ENCODE assay signal across 8 mouse cellular contexts in the genomic region with DNA sequence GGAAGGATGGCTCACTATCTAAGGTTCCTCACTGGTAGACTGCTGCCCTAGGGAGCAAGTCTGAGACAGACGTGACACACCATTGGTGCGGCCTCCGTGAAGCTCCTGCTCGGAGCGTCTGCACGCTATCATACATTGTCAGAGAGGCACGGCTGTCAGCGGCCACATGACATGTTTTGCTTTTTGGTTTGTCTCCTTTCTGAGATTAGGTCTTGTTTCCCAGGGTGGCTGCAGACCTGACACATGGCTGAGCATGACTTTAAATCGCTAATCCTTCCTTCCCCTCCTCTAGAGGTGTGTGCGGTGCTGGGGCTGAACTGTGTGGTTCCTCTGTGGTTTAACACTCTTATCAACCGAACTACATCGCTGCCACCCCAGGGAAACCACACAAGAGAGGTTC. TPM values are rescaled to one million over a fixed set of nuclear protein-coding genes. Genes with fewer than 3 reads are reported as not detected.
A peak's percentile ranks its signal among the peaks of the same experiment; 100 is the strongest.
DNase-seq lines count a peak whose midpoint lies in the region; ATAC-seq lines count a peak whose summit lies in the region.

No protein-coding gene starts in this region.

- no peak for DNase-seq in heart, adult 8-10 months (ENCODE audit: low spot score)
- DNase-seq in CD4-positive helper T cell, adult 2 months (ENCODE audit: low read depth, low spot score) = peak; percentile 68
- DNase-seq in left cerebral cortex, adult 18-20 months (ENCODE audit: low spot score in 2 of 2) = no peak
- no peak for DNase-seq in yolk sac, embryonic 10.5 days (ENCODE audit: low spot score)

- H3K4me1 ChIP-seq in heart, embryonic 11.5 days (ENCODE audit: control insufficient read depth, insufficient read depth, low read length) = peaks cover 12% of the 10 kb centered on the region
- H3K4me1 ChIP-seq in liver, embryonic 16.5 days (ENCODE audit: control insufficient read depth, low read depth, low read length) = peaks cover 26% of the 10 kb centered on the region

- peaks cover 8% of the 10 kb centered on the region; the same call in 1 of the 2 replicates for H3K36me3 ChIP-seq in heart, embryonic 11.5 days (ENCODE audit: control insufficient read depth, insufficient read depth, low read length)
- no peaks in the 10 kb centered on the region for H3K36me3 ChIP-seq in liver, embryonic 16.5 days (ENCODE audit: control insufficient read depth, insufficient read depth)

- H3K9me3 ChIP-seq in heart, embryonic 11.5 days (replicated peaks; ENCODE audit: control insufficient read depth, low read length) = no peaks in the 10 kb centered on the region
- no peaks in the 10 kb centered on the region for H3K9me3 ChIP-seq in liver, embryonic 16.5 days (replicated peaks; ENCODE audit: control insufficient read depth, low read length)

- H3K9ac ChIP-seq in heart, embryonic 11.5 days (ENCODE audit: low read depth, low read length) = 0 out of 2 replicates have a peak overlapping the region, but pooled peaks have one; percentile 22
- peak overlapping the region; percentile 80 for H3K9ac ChIP-seq in liver, embryonic 16.5 days (ENCODE audit: low read depth, low read length)

- no peaks in the 10 kb centered on the region for H3K27me3 ChIP-seq in heart, embryonic 11.5 days (ENCODE audit: control insufficient read depth, insufficient read depth, low read length)
- H3K27me3 ChIP-seq in liver, embryonic 16.5 days (ENCODE audit: control insufficient read depth, insufficient read depth, low read depth, low read length) = no peaks in the 10 kb centered on the region

- peak overlapping the region; percentile 35; the same call in 1 of the 2 replicates for H3K27ac ChIP-seq in heart, embryonic 11.5 days (ENCODE audit: low read depth, low read length)
- H3K27ac ChIP-seq in liver, embryonic 16.5 days (ENCODE audit: low read length) = peak overlapping the region; percentile 77; the same call in 1 of the 2 replicates

- ATAC-seq in heart, embryonic 11.5 days (replicated peaks; ENCODE audit: insufficient number of reproducible peaks, low FRiP score, low TSS enrichment) = no peak
- 0 out of 2 replicates have a peak, but pooled peaks have one; percentile 28 for ATAC-seq in erythroblast, adult 5-6 weeks (replicated peaks; ENCODE audit: low FRiP score, poor library complexity, severe bottlenecking)
- peak; percentile 60 for ATAC-seq in liver, embryonic 16.5 days (ENCODE audit: low read depth)
- ATAC-seq in inflammation-experienced regulatory T-cells, adult 6 months = no peak

- 25% methylated on average over 12 of the region's 12 CpGs for WGBS in heart, embryonic 11.5 days (ENCODE audit: insufficient replicate concordance)
- WGBS in liver, embryonic 16.5 days (ENCODE audit: insufficient replicate concordance) = 6% methylated on average over 12 of the region's 12 CpGs

- peak overlapping the region; percentile 85 for H3K4me2 ChIP-seq in heart, embryonic 11.5 days
- H3K4me2 ChIP-seq in liver, embryonic 16.5 days (ENCODE audit: low read depth, low read length) = peak overlapping the region; percentile 84

- peak overlapping the region; percentile 95 for H3K4me3 ChIP-seq in heart, embryonic 11.5 days (ENCODE audit: low read depth, low read length)
- peak overlapping the region; percentile 84 for H3K4me3 ChIP-seq in liver, embryonic 16.5 days (ENCODE audit: low read depth, low read length)

RNA-seq across cellular contexts. Expression of gene Zfp839, which starts 1.4 kb away (rescaled TPM):
- polyA plus RNA-seq in heart, embryonic 11.5 days (2014; fragmentation: Nextera tagmentation; extraction: Ambion mirVana) = 3.1 and 3.2 TPM in 2 replicates
- 10 to 100 TPM; 10.5 to 12.1 (median 11.1) TPM for total RNA-seq in heart, adult 8-10 months (2022)
- total RNA-seq in erythroblast, adult 5-6 weeks (2015; ENCODE audit: low replicate concordance) = 0.63 and 3.3 TPM in 2 replicates
- 1.4 and 2.1 TPM in 2 replicates for total RNA-seq in erythroblast, adult 5-6 weeks (2017; ENCODE audit: low replicate concordance)
- 1.4 and 1.5 TPM in 2 replicates for polyA plus RNA-seq in liver, embryonic 16.5 days (2015; fragmentation: Nextera tagmentation; extraction: Ambion mirVana)
- 10 to 100 TPM; 11.7 to 12.8 TPM for total RNA-seq in left cerebral cortex, adult 18-20 months (2021)
- 1 to 10 TPM; 1.7 to 2.4 (median 2.3) TPM for polyA plus RNA-seq in inflammation-experienced regulatory T-cells, adult 6 months (2017; shearing (Covaris generic))

RNA-seq across cellular contexts. Expression of gene Mok, which starts 10.7 kb away (rescaled TPM):
- 3.0 and 3.8 TPM in 2 replicates for polyA plus RNA-seq in heart, embryonic 11.5 days (2014; fragmentation: Nextera tagmentation; extraction: Ambion mirVana)
- total RNA-seq in heart, adult 8-10 months (2022) = under 1 TPM; 0.50 to 0.80 (median 0.70) TPM
- total RNA-seq in erythroblast, adult 5-6 weeks (2015; ENCODE audit: low replicate concordance) = not detected in 2 replicates
- total RNA-seq in erythroblast, adult 5-6 weeks (2017; ENCODE audit: low replicate concordance) = 0.14 TPM in 1 of 2 replicates, not detected in the other
- polyA plus RNA-seq in liver, embryonic 16.5 days (2015; fragmentation: Nextera tagmentation; extraction: Ambion mirVana) = 0.27 and 0.34 TPM in 2 replicates
- 10 to 100 TPM; 10.9 to 11.6 TPM for total RNA-seq in left cerebral cortex, adult 18-20 months (2021)
- polyA plus RNA-seq in inflammation-experienced regulatory T-cells, adult 6 months (2017; shearing (Covaris generic)) = under 1 TPM in 2 of 3 experiments, not detected in 1; 0.50 to 0.57 TPM

RNA-seq across cellular contexts. Expression of gene Cinp, which starts 37.5 kb away (rescaled TPM):
- polyA plus RNA-seq in heart, embryonic 11.5 days (2014; fragmentation: Nextera tagmentation; extraction: Ambion mirVana) = 70.5 and 71.3 TPM in 2 replicates
- total RNA-seq in heart, adult 8-10 months (2022) = 10 to 100 TPM; 21.7 to 28.5 (median 27.8) TPM
- total RNA-seq in erythroblast, adult 5-6 weeks (2015; ENCODE audit: low replicate concordance) = 14.6 and 28.6 TPM in 2 replicates
- 23.4 and 26.7 TPM in 2 replicates for total RNA-seq in erythroblast, adult 5-6 weeks (2017; ENCODE audit: low replicate concordance)
- 49.1 and 49.3 TPM in 2 replicates for polyA plus RNA-seq in liver, embryonic 16.5 days (2015; fragmentation: Nextera tagmentation; extraction: Ambion mirVana)
- total RNA-seq in left cerebral cortex, adult 18-20 months (2021) = 10 to 100 TPM; 89.6 to 93.8 TPM
- polyA plus RNA-seq in inflammation-experienced regulatory T-cells, adult 6 months (2017; shearing (Covaris generic)) = 10 to 100 TPM; 38.4 to 45.4 (median 43.2) TPM

RNA-seq across cellular contexts. Expression of gene Tecpr2, which starts 37.6 kb away (rescaled TPM):
- polyA plus RNA-seq in heart, embryonic 11.5 days (2014; fragmentation: Nextera tagmentation; extraction: Ambion mirVana) = 2.5 and 2.8 TPM in 2 replicates
- 1 to 10 TPM; 4.9 to 5.8 (median 5.3) TPM for total RNA-seq in heart, adult 8-10 months (2022)
- 2.3 and 3.6 TPM in 2 replicates for total RNA-seq in erythroblast, adult 5-6 weeks (2015; ENCODE audit: low replicate concordance)
- total RNA-seq in erythroblast, adult 5-6 weeks (2017; ENCODE audit: low replicate concordance) = 2.1 and 2.9 TPM in 2 replicates
- polyA plus RNA-seq in liver, embryonic 16.5 days (2015; fragmentation: Nextera tagmentation; extraction: Ambion mirVana) = 1.7 and 2.1 TPM in 2 replicates
- 10 to 100 TPM; 46.6 TPM for total RNA-seq in left cerebral cortex, adult 18-20 months (2021)
- polyA plus RNA-seq in inflammation-experienced regulatory T-cells, adult 6 months (2017; shearing (Covaris generic)) = 1 to 10 TPM in 2 of 3 experiments, under 1 TPM in 1; 0.88 to 1.6 (median 1.4) TPM

Comparison
In these comparisons a context has a peak if more than half of its experiments do, and no peak if none do; other contexts are left out.
1. ATAC-seq: peak in erythroblast, adult 5-6 weeks (single experiment) and liver, embryonic 16.5 days (single experiment); none in heart, embryonic 11.5 days (single experiment) and inflammation-experienced regulatory T-cells, adult 6 months (single experiment).
2. RNA of gene Mok, which starts 10.7 kb away (total RNA-seq): 10.9 to 11.6 TPM in left cerebral cortex, adult 18-20 months; 0.50 to 0.80 TPM in heart, adult 8-10 months and 0.14 TPM in erythroblast, adult 5-6 weeks; every median in the first group is over 4 times any median in the second.